Mouse (Mus musculus) liver, adult 2 months (tissue): ENCODE results near the gene Tnni2. TPM values are rescaled to one million over a fixed set of nuclear protein-coding genes. Genes with fewer than 3 reads are reported as not detected.

ENCODE experiments used
- DNase-seq: peaks from one replicate; pipeline ENCODE4 v3.0.0-alpha.2; 2011; ENCODE audit warnings: low read depth, low spot score; ENCODE audit errors: extremely low read depth
- H3K27ac ChIP-seq: fragments of 200-500 bp; replicated peaks from 2 replicates; pipeline ENCODE4 v1.5.1; 2012; ENCODE audit warnings: low read depth, mild to moderate bottlenecking, control low read depth, inconsistent platforms, low read length; ENCODE audit not compliant: insufficient read depth
- H3K27me3 ChIP-seq: fragments of 200-500 bp; 2 replicates; pipeline ENCODE4 v1.6.1; 2012; ENCODE audit warnings: mild to moderate bottlenecking, moderate library complexity, low read length, inconsistent platforms; ENCODE audit not compliant: control insufficient read depth, insufficient read depth
- H3K36me3 ChIP-seq: fragments of 200-500 bp; 2 replicates; pipeline ENCODE4 v1.6.1; 2012; ENCODE audit warnings: low read length, inconsistent platforms; ENCODE audit not compliant: control insufficient read depth, insufficient read depth
- H3K4me1 ChIP-seq: fragments of 200-500 bp; 2 replicates; pipeline ENCODE4 v1.6.1; 2011; ENCODE audit warnings: low read length; ENCODE audit not compliant: control insufficient read depth, insufficient read depth
- H3K4me3 ChIP-seq: fragments of 200-500 bp; 2 replicates; pipeline ENCODE4 v1.5.1; 2011; ENCODE audit warnings: low read depth, mild to moderate bottlenecking, control low read depth, low read length, moderate library complexity; ENCODE audit not compliant: insufficient read depth
- H3K79me2 ChIP-seq: fragments of 200-500 bp; 2 replicates; pipeline ENCODE4 v1.6.1; 2012; ENCODE audit warnings: inconsistent platforms, mild to moderate bottlenecking, low read length, moderate library complexity; ENCODE audit not compliant: control insufficient read depth, insufficient read depth
- H3K9ac ChIP-seq: fragments of 200-500 bp; 2 replicates; pipeline ENCODE4 v1.6.1; 2012; ENCODE audit warnings: low read depth, mild to moderate bottlenecking, control low read depth, inconsistent platforms, low read length
- CTCF ChIP-seq: fragments of 200-500 bp; IDR thresholded peaks from 2 replicates; pipeline ENCODE4 v1.5.1; 2011; ENCODE audit warnings: low read depth, low read length, control low read depth
- POLR2A ChIP-seq: fragments of 200-500 bp; IDR thresholded peaks from 2 replicates; pipeline ENCODE4 v1.6.1; 2011; ENCODE audit warnings: low read length, control low read depth; ENCODE audit not compliant: insufficient read depth; ENCODE audit errors: extremely low read depth
- WGBS: fragments of 180-500 bp; shearing (Covaris S2); methylation state at CpG from one replicate; pipeline ENCODE4 v1.1.7; 2018; 5-methylcytosine and 5-hydroxymethylcytosine counted together
- polyA plus RNA-seq: library from polyadenylated mRNA; depleted of rRNA; stranded (reverse); fragments of >200 nt; gene quantifications from 2 replicates; pipeline ENCODE4 v1.2.3, GENCODE M21; 2012; rRNA removed
- total RNA-seq: library from RNA; depleted of rRNA; stranded (reverse); fragments of >200 nt; gene quantifications from 2 replicates; pipeline ENCODE4 v1.2.3, GENCODE M21; 2014; rRNA removed

The Tnni2 gene
- total and polyA plus RNA-seq, 2 experiments, result 10.1 TPM; not detected in 1

DNA sequence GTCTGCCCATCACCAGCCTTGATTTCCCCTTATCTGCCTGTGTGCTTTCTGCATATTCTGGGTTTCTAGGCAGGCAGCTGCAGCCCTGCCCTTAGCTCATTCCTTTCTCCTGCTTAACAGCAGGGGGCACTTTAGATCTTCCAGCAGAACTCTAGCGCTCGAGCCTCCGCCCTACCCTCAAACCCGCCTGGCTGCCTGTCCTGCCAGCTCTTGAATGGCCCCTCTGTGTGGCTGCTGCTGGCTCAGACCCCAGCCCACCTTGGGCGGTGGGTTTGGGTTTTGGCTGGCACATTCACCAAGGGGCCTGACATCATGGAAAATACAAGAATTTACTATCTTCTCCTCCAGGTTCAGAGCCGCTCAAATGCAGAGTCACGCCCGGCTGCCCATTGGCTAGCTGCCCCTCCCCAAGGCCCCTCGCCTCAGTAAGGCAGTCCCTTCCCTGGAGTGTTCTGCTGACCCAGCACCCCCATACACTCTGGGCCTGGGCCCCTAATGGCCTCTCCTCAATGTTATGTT, 45.8 kb downstream of the Tnni2 start:
- Histone ChIP-seq H3K27ac (no peak overlapping the region), H3K36me3 (no peaks in the 10 kb centered on the region), H3K4me1 (no peaks in the 10 kb centered on the region), H3K9ac (no peak overlapping the region), H3K79me2 (no peaks in the 10 kb centered on the region), H3K4me3 (no peak overlapping the region), H3K27me3 (no peaks in the 10 kb centered on the region)
- no peak for DNase-seq
- WGBS, result 57% methylated on average over 9 of the region's 9 CpGs
- no peak for TF ChIP-seq CTCF
- TF ChIP-seq POLR2A, result no peak

DNA sequence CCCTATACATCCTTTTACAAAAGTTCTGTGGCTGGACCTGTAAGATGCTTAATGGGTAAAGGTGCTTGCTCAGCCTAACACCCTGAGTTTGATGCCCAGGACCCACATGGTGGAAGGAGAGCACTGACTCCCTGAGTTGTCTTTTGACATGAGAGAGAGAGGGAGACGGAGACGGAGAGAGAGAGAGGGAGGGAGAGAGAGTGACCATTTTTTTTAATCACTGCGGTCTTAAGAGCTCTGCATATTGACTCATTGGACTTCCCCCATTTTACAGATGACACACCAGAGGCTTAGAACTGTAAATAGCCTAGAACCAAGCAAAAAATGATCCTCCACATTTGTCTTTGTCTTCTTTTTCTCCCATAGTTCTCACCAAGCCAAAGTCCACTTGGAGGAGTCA, 46.4 kb downstream of the Tnni2 start:
- H3K9ac ChIP-seq, result no peak overlapping the region
- WGBS, result 80% methylated on average over 3 of the region's 3 CpGs

DNA sequence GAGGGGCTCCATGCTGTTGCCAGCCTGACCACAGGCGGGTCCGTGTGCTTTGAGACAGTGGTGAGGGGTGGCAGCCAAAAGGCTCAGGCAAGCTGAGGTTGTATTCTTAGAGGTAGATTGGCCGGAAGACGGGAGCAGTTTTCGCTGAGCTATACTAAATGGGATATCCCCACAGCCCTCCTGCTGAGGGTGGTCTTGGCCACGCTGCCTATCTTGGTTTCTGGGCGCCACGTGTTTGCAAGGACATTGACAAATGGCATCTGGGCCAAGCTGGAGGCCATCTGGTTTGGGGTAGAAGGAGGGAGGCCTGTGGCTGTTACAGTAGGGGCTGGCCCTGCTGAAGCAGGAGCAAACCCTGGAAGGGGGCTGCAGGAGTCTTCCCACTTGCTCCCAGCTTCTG, 51.9 kb downstream of the Tnni2 start:
- WGBS, result 94% methylated on average over 8 of the region's 8 CpGs
- DNase-seq, result no peak
- no peaks in the 10 kb centered on the region for H3K36me3 ChIP-seq
- H3K27me3 ChIP-seq, result no peaks in the 10 kb centered on the region
- H3K79me2 ChIP-seq, result no peaks in the 10 kb centered on the region
- H3K4me1 ChIP-seq, result no peaks in the 10 kb centered on the region
- TF ChIP-seq CTCF, result no peak
- TF ChIP-seq POLR2A, result no peak
- H3K27ac ChIP-seq, result no peak overlapping the region
- H3K4me3 ChIP-seq, result no peak overlapping the region
- H3K9ac ChIP-seq, result no peak overlapping the region

More for the DNA sequence above, 46.4 kb downstream of the Tnni2 start:
- no peaks in the 10 kb centered on the region for H3K4me1 ChIP-seq
- H3K79me2 ChIP-seq, result no peaks in the 10 kb centered on the region
- DNase-seq, result no peak
- no peak overlapping the region for H3K4me3 ChIP-seq
- no peak overlapping the region for H3K27ac ChIP-seq
- TF ChIP-seq POLR2A (no peak), CTCF (no peak)
- no peaks in the 10 kb centered on the region for H3K27me3 ChIP-seq
- no peaks in the 10 kb centered on the region for H3K36me3 ChIP-seq

Other genes with a start within 250 kb of the Tnni2 start
- gene Krtap5-3, start 240.4 kb upstream of the Tnni2 start, total RNA-seq, result not detected in 2 replicates
- gene Krtap5-3, start 240.4 kb upstream of the Tnni2 start, polyA plus RNA-seq, result not detected in 2 replicates
- not detected in 2 replicates for gene Gm7579, start 229.9 kb upstream of the Tnni2 start, total RNA-seq
- not detected in 2 replicates for gene Gm7579, start 229.9 kb upstream of the Tnni2 start, polyA plus RNA-seq
- not detected in 2 replicates for gene Krtap5-5, start 211.8 kb upstream of the Tnni2 start, total RNA-seq
- gene Krtap5-5, start 211.8 kb upstream of the Tnni2 start, polyA plus RNA-seq, result not detected in 2 replicates
- gene Gm40460, start 200.7 kb upstream of the Tnni2 start, total RNA-seq, result not detected in 2 replicates
- gene Gm40460, start 200.7 kb upstream of the Tnni2 start, polyA plus RNA-seq, result not detected in 2 replicates
- not detected in 2 replicates for gene Gm2431, start 183.5 kb upstream of the Tnni2 start, total RNA-seq
- not detected in 2 replicates for gene Gm2431, start 183.5 kb upstream of the Tnni2 start, polyA plus RNA-seq
- not detected in 2 replicates for gene Gm4559, start 167.4 kb upstream of the Tnni2 start, total RNA-seq
- not detected in 2 replicates for gene Gm4559, start 167.4 kb upstream of the Tnni2 start, polyA plus RNA-seq
- not detected in 2 replicates for gene Krtap5-1, start 144.7 kb upstream of the Tnni2 start, total RNA-seq
- not detected in 2 replicates for gene Krtap5-1, start 144.7 kb upstream of the Tnni2 start, polyA plus RNA-seq
- gene Krtap5-4, start 138.3 kb upstream of the Tnni2 start, total RNA-seq, result not detected in 2 replicates
- not detected in 2 replicates for gene Krtap5-4, start 138.3 kb upstream of the Tnni2 start, polyA plus RNA-seq
- 0.54 and 0.65 TPM in 2 replicates for gene Ifitm10, start 68.1 kb upstream of the Tnni2 start, total RNA-seq
- 0.71 and 1.00 TPM in 2 replicates for gene Ifitm10, start 68.1 kb upstream of the Tnni2 start, polyA plus RNA-seq
- gene Gm49369, start 59.1 kb upstream of the Tnni2 start, total RNA-seq, result 126 and 130 TPM in 2 replicates
- gene Gm49369, start 59.1 kb upstream of the Tnni2 start, polyA plus RNA-seq, result 0.38 TPM in 1 of 2 replicates, not detected in the other
- gene Ctsd, start 53.8 kb upstream of the Tnni2 start, total RNA-seq, result 215 and 244 TPM in 2 replicates
- gene Ctsd, start 53.8 kb upstream of the Tnni2 start, polyA plus RNA-seq, result 355 and 444 TPM in 2 replicates
- not detected in 2 replicates for gene Syt8, start 7.0 kb upstream of the Tnni2 start, total RNA-seq
- gene Syt8, start 7.0 kb upstream of the Tnni2 start, polyA plus RNA-seq, result not detected in 2 replicates
- 1.4 and 1.8 TPM in 2 replicates for gene Lsp1, start 19.0 kb downstream of the Tnni2 start, total RNA-seq
- gene Lsp1, start 19.0 kb downstream of the Tnni2 start, polyA plus RNA-seq, result 3.1 and 6.0 TPM in 2 replicates
- gene Tnnt3, start 57.0 kb downstream of the Tnni2 start, total RNA-seq, result 6.4 TPM in 1 of 2 replicates, not detected in the other
- gene Tnnt3, start 57.0 kb downstream of the Tnni2 start, polyA plus RNA-seq, result not detected in 2 replicates
- 45.0 and 54.8 TPM in 2 replicates for gene Mrpl23, start 90.9 kb downstream of the Tnni2 start, total RNA-seq
- gene Mrpl23, start 90.9 kb downstream of the Tnni2 start, polyA plus RNA-seq, result 7.6 and 9.0 TPM in 2 replicates
- 0.20 and 0.37 TPM in 2 replicates for gene Igf2, start 225.0 kb downstream of the Tnni2 start, total RNA-seq
- gene Igf2, start 225.0 kb downstream of the Tnni2 start, polyA plus RNA-seq, result 1.2 and 1.3 TPM in 2 replicates
- gene Gm49394, start 228.1 kb downstream of the Tnni2 start, total RNA-seq, result not detected in 2 replicates
- not detected in 2 replicates for gene Gm49394, start 228.1 kb downstream of the Tnni2 start, polyA plus RNA-seq